Mouse (Mus musculus) thymus, postnatal 14 days (tissue): ENCODE measurements around the gene Hopx.
"Not testable (repeated sequence)": the region's sequence is repeated elsewhere in the genome, so short reads cannot be mapped to it uniquely, and the experiment has no call there.

Source experiments
- DNase-seq: peaks from one replicate; pipeline ENCODE4 v3.0.0; 2021

Hopx gene

DNA sequence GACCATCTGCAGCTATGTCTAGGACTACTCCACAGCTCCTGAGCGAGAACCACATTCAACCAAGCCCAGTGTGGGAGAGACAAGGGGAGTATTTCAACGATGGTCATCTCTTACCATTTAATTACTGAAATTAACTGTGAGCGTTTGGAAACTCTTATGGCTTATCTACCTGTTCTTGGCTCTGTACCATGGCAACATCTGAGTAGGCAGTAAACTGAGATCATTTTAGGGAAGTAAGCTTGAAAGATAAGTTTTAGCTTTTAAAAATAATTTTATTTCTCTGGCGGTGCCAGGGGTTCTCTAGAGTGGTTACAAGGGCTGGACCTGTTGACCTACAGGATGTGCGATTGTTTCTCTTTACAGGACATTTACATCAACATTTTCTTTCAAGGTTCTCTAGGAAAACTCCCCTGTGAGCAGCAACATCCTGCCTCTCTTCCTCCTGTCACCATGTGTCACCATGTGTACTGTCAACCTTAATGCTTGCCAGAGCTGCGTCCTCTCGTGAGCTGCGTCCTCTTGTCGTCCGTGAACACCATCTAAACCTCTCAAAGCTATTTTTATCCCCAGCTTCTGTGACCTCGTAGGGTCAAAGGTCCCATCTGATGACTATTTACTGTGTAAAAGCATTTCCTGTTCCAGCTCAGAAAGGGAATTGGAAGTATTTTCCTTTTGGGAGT lies 15.5 kb downstream of the Hopx start:
- DNase-seq, result no peak

GRCm38 (mm10) chr5:77098874-77099273 lies 16.0 kb downstream of the Hopx start:
- no peak for DNase-seq

GRCm38 (mm10) chr5:77097686-77098085 lies 17.2 kb downstream of the Hopx start:
- no peak for DNase-seq

GRCm38 (mm10) chr5:77096194-77096593 lies 18.7 kb downstream of the Hopx start:
- not testable (repeated sequence) for DNase-seq

- DNase-seq, result peak; percentile 67
Observed at GRCm38 (mm10) chr5:77094510-77095491, 20.1 kb downstream of the Hopx start.

DNA sequence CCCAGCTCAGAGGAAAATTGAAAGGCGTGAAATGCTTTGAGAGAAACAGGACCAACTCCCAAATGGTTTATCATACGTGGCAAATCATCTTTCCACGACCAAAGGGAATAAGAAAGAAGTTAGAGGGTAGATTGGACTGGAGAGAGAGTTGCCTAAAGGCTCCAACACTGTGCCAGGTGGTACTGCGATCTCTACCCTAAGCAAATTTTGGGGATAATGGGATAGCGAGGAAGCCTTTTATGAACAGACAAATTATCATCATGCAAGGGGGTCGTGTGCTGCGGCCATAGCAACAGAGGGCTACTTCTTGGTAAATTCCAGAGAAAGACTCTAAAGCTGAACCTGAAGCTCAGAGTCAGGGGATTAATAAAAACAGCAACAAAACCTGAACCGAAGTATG lies 21.0 kb downstream of the Hopx start:
- DNase-seq, result no peak

DNA sequence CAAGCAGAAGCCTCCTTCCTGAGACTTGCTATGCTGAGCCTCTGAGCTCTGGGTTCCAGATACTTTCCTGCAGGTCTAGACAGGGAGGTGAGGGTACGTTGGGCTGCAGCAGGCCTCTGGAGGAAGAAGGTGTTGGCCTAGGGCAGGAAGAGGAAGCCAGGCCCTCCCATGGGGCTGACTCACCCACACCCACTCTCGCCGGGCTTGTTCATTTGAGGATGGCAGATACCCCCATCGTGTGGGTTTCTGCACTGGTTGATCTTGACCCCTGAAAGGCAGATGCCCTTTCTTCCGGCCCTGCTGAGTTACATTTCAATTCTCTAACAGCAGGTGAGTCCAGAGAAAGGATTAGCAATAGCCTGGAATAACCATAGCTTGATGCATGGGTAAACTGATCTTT lies 22.4 kb downstream of the Hopx start:
- peak; percentile 7 for DNase-seq

DNA sequence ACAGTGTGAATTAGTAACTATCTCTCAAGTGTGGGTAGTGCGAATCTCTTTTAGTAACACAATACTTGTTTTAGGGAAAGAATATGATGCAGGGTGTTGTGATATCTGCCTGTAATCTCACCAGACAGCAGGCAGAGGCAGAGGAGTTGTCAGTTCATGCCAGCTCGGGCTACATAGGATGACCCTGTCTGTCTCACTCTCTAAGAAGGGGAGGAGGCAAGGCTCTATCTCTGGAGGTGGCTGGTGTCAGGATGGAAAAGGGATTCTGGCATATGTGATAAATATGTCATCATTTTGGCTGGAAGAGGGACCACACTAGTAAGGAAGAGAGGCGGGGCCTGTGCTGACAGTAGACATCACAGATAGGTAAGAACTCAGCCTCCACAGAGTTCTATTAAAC lies 23.0 kb downstream of the Hopx start:
- no peak for DNase-seq

DNA sequence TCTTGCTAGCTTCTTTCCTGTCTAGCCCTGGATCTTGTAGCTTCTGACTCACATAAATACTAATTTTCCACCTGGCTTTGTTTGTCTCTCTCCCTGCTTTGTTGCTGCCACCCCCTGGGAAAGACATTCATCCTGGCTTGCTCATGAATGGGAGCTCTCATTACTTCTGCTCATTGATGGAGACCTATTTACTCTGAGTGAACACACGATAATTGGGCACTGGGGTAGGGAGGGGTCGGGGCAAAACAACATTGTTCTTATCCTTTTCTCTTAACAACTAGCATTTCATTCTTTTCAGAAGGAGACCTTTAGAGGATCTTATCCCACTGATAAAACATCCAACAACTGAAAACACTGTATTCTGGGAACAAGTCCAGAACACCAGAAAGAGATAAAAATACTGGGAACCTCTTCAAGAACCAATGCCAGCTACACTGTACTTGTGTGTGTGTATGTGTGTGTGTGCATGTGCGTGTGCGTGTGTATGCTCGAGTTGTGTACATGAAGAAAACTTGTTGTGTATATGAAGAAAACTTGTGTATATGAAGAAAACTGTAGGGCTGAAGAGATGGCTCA lies 24.3 kb downstream of the Hopx start:
- DNase-seq, result no peak

DNA sequence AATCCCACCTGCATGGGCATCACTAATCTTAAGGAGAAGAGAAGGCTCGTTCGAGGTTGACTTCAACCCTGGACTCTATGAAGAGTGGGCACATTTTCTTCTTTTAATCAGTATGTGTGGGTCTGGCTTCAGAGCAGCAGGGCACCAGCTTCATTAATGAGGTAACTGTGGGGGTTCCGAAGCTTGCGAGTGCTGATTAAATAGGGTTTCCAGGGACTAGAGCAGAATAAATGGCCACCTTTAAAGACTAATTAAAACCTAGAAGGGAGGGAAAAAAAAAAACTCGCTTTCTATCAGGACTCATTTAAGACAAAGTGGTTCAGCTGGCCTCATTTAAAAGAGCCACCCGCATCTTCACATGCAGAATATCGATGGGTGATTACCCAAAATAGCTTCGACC lies 25.0 kb downstream of the Hopx start:
- DNase-seq, result no peak

DNA sequence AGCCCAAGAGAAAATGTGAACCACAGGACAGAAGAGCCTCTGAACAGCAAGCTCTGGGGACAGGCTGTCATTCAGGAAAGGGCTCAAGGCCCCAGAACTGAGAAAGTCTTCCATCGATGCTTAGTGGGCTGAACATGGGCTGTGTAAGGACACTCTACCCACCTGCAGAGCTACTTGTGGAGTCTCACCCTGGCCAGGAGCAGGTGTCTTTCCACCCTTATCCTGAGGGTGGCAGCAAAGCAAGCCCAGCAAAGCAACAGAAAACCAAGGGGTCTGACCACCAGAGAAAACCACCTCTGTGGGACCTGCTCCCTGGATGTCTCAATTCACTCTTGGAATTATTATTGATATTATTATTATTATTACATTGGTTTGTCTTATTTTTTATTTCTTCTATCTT lies 25.6 kb downstream of the Hopx start:
- DNase-seq, result peak; percentile 70

- DNase-seq, result no peak
Observed at GRCm38 (mm10) chr5:77087122-77087521, 27.8 kb downstream of the Hopx start.

DNA sequence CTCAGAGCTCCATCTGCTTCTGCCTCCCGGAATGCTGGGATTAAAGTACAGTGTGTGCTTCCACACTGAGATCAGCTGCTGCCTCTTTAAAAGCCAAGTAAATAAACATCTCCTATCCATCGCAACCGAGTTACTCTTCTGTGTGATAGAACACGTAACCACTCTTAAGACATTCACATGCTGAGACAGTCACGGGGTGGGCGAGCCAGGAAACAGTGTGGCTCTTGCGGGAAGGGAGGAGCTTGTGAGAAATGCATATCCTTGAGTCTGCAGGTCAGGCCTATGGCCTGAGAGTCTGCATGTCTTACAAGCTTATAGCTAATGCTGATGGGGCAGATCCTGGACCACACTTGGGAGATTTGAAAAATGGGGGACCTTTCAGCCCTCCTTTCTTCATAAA lies 28.4 kb downstream of the Hopx start:
- DNase-seq, result no peak

DNA sequence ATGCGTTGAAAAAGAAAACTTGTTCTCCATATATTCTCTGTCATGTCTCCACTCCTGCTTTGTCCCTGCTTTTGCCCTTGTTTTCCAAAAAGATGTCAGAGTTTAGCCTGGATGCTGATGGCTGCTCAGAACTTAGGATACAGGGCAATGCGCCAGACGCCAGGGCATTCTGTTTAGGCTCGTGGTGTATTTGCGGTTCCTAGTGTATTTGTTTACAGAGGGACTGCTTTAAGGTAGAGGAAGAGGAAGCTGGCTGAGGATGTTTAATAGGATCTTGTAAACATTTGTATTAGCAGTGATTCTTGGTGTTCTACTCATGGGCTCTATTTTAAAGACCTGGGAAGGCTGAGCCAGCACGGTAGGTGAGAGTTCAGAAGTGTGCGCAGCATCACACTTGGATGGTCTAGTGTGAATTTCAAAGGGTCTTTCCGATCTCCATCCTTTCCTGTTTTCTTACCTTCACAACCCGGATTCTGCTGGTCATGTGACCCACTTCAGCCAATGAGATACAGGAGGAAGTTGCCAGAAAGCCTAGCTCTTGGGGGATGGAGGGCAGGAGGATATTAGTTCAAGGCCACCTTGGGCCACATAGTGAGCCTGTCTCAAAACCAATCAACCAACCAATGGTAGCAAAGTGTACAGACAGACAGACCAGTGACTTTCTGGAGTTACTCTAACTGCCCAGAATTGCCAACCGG lies 29.0 kb downstream of the Hopx start:
- no peak for DNase-seq

- DNase-seq, result no peak
Observed at GRCm38 (mm10) chr5:77084418-77084817, 30.5 kb downstream of the Hopx start.

DNA sequence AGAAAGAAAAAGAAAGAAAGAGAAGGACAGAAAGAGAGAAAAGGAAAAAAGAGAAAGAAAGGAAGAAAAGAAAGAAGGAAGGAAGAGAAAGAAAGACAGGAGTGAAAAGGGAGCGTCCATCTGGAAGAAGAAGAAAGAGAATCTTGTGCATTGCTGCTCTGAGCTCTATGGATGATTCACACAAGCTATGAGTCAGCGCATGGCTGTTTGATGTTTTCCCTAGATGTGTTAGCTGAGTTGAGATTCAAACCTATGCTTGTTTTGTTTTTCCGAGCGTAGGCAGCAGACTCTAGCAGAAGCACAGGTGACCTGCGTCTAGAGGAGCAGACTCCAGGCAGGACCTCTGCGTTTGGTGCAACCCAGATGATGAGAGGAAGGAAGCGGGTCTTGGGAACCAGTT lies 32.2 kb downstream of the Hopx start:
- DNase-seq, result no peak

- no peak for DNase-seq
Observed at GRCm38 (mm10) chr5:77080761-77081160, 34.2 kb downstream of the Hopx start.

DNA sequence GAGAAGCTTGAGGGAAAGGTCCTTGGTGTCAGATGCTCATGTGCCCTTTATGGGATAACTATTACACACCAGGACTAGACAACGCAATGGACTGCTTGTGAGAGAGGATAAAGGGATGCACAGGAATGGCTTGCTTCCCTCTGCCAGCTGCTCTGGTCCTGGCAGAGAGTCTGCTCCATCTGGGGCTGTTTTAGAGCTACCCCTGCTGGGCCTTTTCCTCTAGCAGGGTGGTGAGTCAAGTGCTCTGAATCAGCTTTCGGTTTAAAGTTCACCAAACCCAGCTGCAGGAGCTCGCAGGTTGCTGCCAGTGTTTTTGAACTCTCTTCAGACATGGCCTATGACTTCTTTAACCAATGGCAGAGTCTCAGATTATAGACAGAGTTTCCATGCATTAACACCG lies 39.0 kb downstream of the Hopx start:
- DNase-seq, result no peak

DNA sequence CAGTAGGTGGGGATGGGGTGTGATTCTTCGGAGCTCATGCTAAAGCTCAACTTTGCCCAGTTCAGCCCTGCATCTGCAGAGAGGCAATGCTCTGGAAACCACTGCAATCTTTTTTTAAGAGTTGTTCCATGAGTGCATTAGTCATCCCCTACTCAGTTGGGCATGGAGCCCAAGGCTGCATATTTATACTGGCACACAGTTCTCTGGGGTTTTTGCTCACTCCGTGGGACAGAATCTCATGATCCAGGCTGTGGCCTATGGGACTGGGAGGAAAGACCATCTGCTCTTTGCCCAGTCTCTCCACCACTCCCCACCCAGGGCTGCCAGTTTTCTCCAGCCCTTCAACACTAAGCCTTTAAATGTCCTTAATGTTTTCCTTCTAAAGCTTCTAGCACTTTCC lies 40.0 kb downstream of the Hopx start:
- no peak for DNase-seq

DNA sequence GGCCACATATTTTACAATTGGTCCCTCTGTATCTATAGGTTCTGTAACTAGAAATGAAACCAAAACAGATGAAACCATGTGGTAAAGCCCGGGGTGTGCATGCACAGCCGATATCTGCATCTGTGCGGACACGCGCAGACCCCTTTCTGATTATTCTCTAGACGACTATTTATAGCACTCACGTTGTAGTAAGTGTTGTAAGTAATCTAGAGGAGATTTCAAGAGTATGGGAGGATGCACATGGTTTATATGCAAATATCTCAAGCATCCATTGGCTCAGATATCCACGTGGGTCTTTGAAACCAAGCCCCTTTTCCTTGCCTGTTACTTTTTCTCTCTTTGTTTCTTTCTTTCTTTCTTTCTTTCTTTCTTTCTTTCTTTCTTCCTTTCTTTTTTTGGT lies 41.1 kb downstream of the Hopx start:
- DNase-seq, result no peak

DNA sequence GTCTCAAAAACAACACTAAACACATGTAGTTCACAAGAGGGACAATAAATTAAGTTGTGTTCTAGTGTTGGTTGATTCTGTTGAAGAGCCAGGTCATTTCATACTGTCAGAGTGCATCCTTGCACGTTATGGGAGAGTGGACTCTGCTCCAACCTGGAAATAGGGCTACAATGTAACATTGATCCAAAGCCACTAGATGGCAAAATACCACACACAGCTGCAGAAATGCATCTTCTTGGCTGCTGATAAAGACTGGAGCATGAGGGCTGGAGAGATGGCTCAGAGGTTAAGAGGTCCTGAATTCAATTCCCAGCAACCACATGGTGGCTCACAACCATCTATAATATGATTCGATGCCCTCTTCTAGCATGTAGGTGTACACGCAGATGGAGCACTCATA lies 43.3 kb downstream of the Hopx start:
- no peak for DNase-seq

DNA sequence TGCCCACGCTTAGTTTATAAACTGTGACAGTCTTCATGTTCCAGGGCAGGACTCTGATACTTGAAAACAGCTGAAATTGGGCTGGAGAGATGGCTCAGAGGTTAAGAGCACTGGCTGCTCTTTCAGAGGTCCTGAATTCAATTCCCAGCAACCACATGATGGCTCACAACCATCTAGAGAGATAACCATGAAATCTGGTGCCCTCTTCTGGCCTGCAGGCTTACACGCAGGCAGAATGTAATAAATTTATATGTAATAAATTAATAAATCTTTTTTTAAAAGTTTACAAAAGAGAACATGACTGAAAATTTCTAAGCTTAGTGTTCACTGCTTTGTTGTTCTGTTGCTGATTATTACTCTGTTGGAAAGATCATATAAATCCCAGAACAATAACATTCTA lies 43.9 kb downstream of the Hopx start:
- DNase-seq, result no peak

DNA sequence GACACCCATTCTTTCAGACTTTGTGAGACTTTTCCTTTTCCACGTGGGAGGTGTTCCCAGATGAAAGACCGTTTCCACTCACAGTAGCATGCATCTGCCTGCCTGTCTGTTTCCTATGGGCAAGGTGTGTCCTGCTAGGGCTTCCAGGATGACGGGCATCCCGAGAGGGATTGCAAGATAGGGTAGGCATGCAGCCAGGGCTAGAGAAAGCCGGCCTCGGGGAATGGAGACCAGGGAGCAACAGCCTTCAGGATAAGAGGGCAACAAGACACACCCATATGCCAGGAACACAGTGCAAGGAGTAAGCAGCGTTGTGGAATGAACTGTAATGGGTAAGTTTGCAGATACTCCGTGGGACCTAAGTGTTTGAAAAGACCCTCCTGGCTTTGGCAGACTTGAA lies 47.6 kb downstream of the Hopx start:
- no peak for DNase-seq
